Mouse (Mus musculus): ENCODE results near the gene Abca8a. TPM values are rescaled to one million over a fixed set of nuclear protein-coding genes. Genes with fewer than 3 reads are reported as not detected.
A peak's percentile ranks its signal among the peaks of the same experiment; 100 is the strongest.

The Abca8a gene
- 4.1 and 6.6 TPM in 2 replicates for polyA plus RNA-seq (2012; rRNA removed)
- 2.2 and 4.4 TPM in 2 replicates for polyA plus RNA-seq (2014; fragmentation: Nextera tagmentation; extraction: Ambion mirVana)

- no peak within 1 kb of the TSS for H3K9ac ChIP-seq (ENCODE audit: low read depth, low read length, severe bottlenecking)
- no peak for TF ChIP-seq POLR2A (IDR thresholded peaks at IDR 0.05; ENCODE audit: borderline replicate concordance, extremely low read depth, insufficient read depth, insufficient read length)
- no peaks in the 10 kb centered on the region for H3K27me3 ChIP-seq (ENCODE audit: control insufficient read depth, insufficient read depth, low read length)
- H3K9me3 ChIP-seq (ENCODE audit: control insufficient read depth, low read length) = no peaks in the 10 kb centered on the region
- no peak within 1 kb of the TSS for H3K4me3 ChIP-seq (replicated peaks; ENCODE audit: low read length)
- no peak within 1 kb of the TSS for H3K4me2 ChIP-seq (replicated peaks; ENCODE audit: low read depth, low read length, severe bottlenecking)
- no peaks in the 10 kb centered on the region for H3K36me3 ChIP-seq (ENCODE audit: control insufficient read depth, insufficient read depth, low read length)
- no peaks in the 10 kb centered on the region for H3K4me1 ChIP-seq (ENCODE audit: control insufficient read depth, insufficient read depth, low read length)
- DNase-seq (ENCODE audit: low spot score) = no peak
- ATAC-seq (ENCODE audit: low FRiP score, low read depth) = no peak
- WGBS = 53% methylated on average over 5 of the region's 5 CpGs
- H3K27ac ChIP-seq (replicated peaks; ENCODE audit: low read depth, low read length) = no peak within 1 kb of the TSS
Observed at GRCm38 (mm10) chr11:110095858-110096257, at the start of gene Abca8a. Gene Abca8a (minus strand): TSS chr11:110095978.

- DNase-seq (ENCODE audit: low spot score) (peak; percentile 9), ATAC-seq (ENCODE audit: low FRiP score, low read depth) (no peak)
- no peak overlapping the region for H3K4me2 ChIP-seq (replicated peaks; ENCODE audit: low read depth, low read length, severe bottlenecking)
- WGBS = 82% methylated on average over 11 of the region's 11 CpGs
- no peak for TF ChIP-seq POLR2A (IDR thresholded peaks at IDR 0.05; ENCODE audit: borderline replicate concordance, extremely low read depth, insufficient read depth, insufficient read length)
- no peaks in the 10 kb centered on the region for H3K36me3 ChIP-seq (ENCODE audit: control insufficient read depth, insufficient read depth, low read length)
- no peak overlapping the region for H3K9ac ChIP-seq (ENCODE audit: low read depth, low read length, severe bottlenecking)
- H3K27ac ChIP-seq (replicated peaks; ENCODE audit: low read depth, low read length) = no peak overlapping the region
- H3K27me3 ChIP-seq (ENCODE audit: control insufficient read depth, insufficient read depth, low read length) = no peaks in the 10 kb centered on the region
- H3K4me3 ChIP-seq (replicated peaks; ENCODE audit: low read length) = no peak overlapping the region
- H3K9me3 ChIP-seq (ENCODE audit: control insufficient read depth, low read length) = no peaks in the 10 kb centered on the region
- no peaks in the 10 kb centered on the region for H3K4me1 ChIP-seq (ENCODE audit: control insufficient read depth, insufficient read depth, low read length)
Observed at GRCm38 (mm10) chr11:110145421-110145820, 49.6 kb upstream of the Abca8a start.

GRCm38 (mm10) chr11:110130760-110131159 lies 35.0 kb upstream of the Abca8a start:
- H3K27ac ChIP-seq (replicated peaks; ENCODE audit: low read depth, low read length) = no peak overlapping the region
- no peak for ATAC-seq (ENCODE audit: low FRiP score, low read depth)
- WGBS = 80% methylated on average over 5 of the region's 5 CpGs
- no peak for DNase-seq (ENCODE audit: low spot score)
- no peaks in the 10 kb centered on the region for H3K36me3 ChIP-seq (ENCODE audit: control insufficient read depth, insufficient read depth, low read length)
- TF ChIP-seq POLR2A (IDR thresholded peaks at IDR 0.05; ENCODE audit: borderline replicate concordance, extremely low read depth, insufficient read depth, insufficient read length) = no peak
- no peak overlapping the region for H3K4me3 ChIP-seq (replicated peaks; ENCODE audit: low read length)
- no peak overlapping the region for H3K9ac ChIP-seq (ENCODE audit: low read depth, low read length, severe bottlenecking)
- H3K4me1 ChIP-seq (ENCODE audit: control insufficient read depth, insufficient read depth, low read length) = no peaks in the 10 kb centered on the region
- H3K27me3 ChIP-seq (ENCODE audit: control insufficient read depth, insufficient read depth, low read length) = no peaks in the 10 kb centered on the region
- no peak overlapping the region for H3K4me2 ChIP-seq (replicated peaks; ENCODE audit: low read depth, low read length, severe bottlenecking)
- no peaks in the 10 kb centered on the region for H3K9me3 ChIP-seq (ENCODE audit: control insufficient read depth, low read length)

GRCm38 (mm10) chr11:110111137-110111536 lies 15.4 kb upstream of the Abca8a start:
- H3K4me3 ChIP-seq (replicated peaks; ENCODE audit: low read length) = no peak overlapping the region
- no peak overlapping the region for H3K27ac ChIP-seq (replicated peaks; ENCODE audit: low read depth, low read length)
- no peaks in the 10 kb centered on the region for H3K9me3 ChIP-seq (ENCODE audit: control insufficient read depth, low read length)
- no peaks in the 10 kb centered on the region for H3K4me1 ChIP-seq (ENCODE audit: control insufficient read depth, insufficient read depth, low read length)
- no peaks in the 10 kb centered on the region for H3K36me3 ChIP-seq (ENCODE audit: control insufficient read depth, insufficient read depth, low read length)
- no peak for TF ChIP-seq POLR2A (IDR thresholded peaks at IDR 0.05; ENCODE audit: borderline replicate concordance, extremely low read depth, insufficient read depth, insufficient read length)
- DNase-seq (ENCODE audit: low spot score) = no peak
- no peak overlapping the region for H3K9ac ChIP-seq (ENCODE audit: low read depth, low read length, severe bottlenecking)
- WGBS = 64% methylated on average over 4 of the region's 4 CpGs
- H3K27me3 ChIP-seq (ENCODE audit: control insufficient read depth, insufficient read depth, low read length) = no peaks in the 10 kb centered on the region
- ATAC-seq (ENCODE audit: low FRiP score, low read depth) = no peak
- no peak overlapping the region for H3K4me2 ChIP-seq (replicated peaks; ENCODE audit: low read depth, low read length, severe bottlenecking)

- ATAC-seq (ENCODE audit: low FRiP score, low read depth) = no peak
- Histone ChIP-seq H3K36me3 (ENCODE audit: control insufficient read depth, insufficient read depth, low read length) (no peaks in the 10 kb centered on the region), H3K4me2 (replicated peaks; ENCODE audit: low read depth, low read length, severe bottlenecking) (no peak overlapping the region), H3K27me3 (ENCODE audit: control insufficient read depth, insufficient read depth, low read length) (no peaks in the 10 kb centered on the region), H3K27ac (replicated peaks; ENCODE audit: low read depth, low read length) (no peak overlapping the region), H3K4me1 (ENCODE audit: control insufficient read depth, insufficient read depth, low read length) (no peaks in the 10 kb centered on the region), H3K4me3 (replicated peaks; ENCODE audit: low read length) (no peak overlapping the region), H3K9me3 (ENCODE audit: control insufficient read depth, low read length) (no peaks in the 10 kb centered on the region), H3K9ac (ENCODE audit: low read depth, low read length, severe bottlenecking) (no peak overlapping the region)
- whole genome bisulfite sequencing = 87% methylated on average over 7 of the region's 7 CpGs
- TF ChIP-seq POLR2A (IDR thresholded peaks at IDR 0.05; ENCODE audit: borderline replicate concordance, extremely low read depth, insufficient read depth, insufficient read length) = no peak
- DNase-seq (ENCODE audit: low spot score) = no peak
Observed at GRCm38 (mm10) chr11:110101437-110101836, 5.7 kb upstream of the Abca8a start.

- Histone ChIP-seq H3K27me3 (ENCODE audit: control insufficient read depth, insufficient read depth, low read length) (no peaks in the 10 kb centered on the region), H3K4me1 (ENCODE audit: control insufficient read depth, insufficient read depth, low read length) (no peaks in the 10 kb centered on the region), H3K4me2 (replicated peaks; ENCODE audit: low read depth, low read length, severe bottlenecking) (no peak overlapping the region), H3K9ac (ENCODE audit: low read depth, low read length, severe bottlenecking) (no peak overlapping the region), H3K36me3 (ENCODE audit: control insufficient read depth, insufficient read depth, low read length) (no peaks in the 10 kb centered on the region), H3K27ac (replicated peaks; ENCODE audit: low read depth, low read length) (no peak overlapping the region), H3K4me3 (replicated peaks; ENCODE audit: low read length) (no peak overlapping the region), H3K9me3 (ENCODE audit: control insufficient read depth, low read length) (no peaks in the 10 kb centered on the region)
- no peak for TF ChIP-seq POLR2A (IDR thresholded peaks at IDR 0.05; ENCODE audit: borderline replicate concordance, extremely low read depth, insufficient read depth, insufficient read length)
- ATAC-seq (ENCODE audit: low FRiP score, low read depth) (no peak), DNase-seq (ENCODE audit: low spot score) (no peak)
- WGBS = 79% methylated on average over 4 of the region's 4 CpGs
Observed at GRCm38 (mm10) chr11:110098901-110099300, 3.1 kb upstream of the Abca8a start.

All from limb, embryonic 14.5 days (tissue).